Mouse (Mus musculus) cerebellum, adult 8-10 months (tissue): ENCODE measurements around the gene Prkag2.

Source experiments
- DNase-seq: peaks from one replicate; pipeline ENCODE4 v3.0.0; 2022

Prkag2 gene

DNA sequence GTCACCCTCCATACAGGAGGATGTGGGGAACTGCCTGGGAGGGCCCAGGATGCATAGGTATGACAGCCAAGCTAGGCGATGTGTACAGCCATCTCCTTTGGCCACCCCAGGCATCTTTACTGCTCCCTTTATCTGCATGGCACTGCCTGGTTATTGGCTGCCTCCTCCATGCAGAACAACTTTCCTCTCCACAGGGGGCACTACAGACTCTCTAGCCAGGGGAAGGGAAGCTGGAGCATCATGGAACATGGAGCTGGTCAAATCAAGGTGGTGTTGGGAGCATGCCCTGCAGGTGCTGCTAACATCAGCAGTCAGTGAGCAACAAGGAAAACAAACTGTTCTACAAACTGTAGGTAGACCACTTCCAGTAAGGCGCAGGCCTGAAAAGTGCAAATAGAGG is 56.4 kb downstream of the Prkag2 start:
- DNase-seq, result no peak

DNA sequence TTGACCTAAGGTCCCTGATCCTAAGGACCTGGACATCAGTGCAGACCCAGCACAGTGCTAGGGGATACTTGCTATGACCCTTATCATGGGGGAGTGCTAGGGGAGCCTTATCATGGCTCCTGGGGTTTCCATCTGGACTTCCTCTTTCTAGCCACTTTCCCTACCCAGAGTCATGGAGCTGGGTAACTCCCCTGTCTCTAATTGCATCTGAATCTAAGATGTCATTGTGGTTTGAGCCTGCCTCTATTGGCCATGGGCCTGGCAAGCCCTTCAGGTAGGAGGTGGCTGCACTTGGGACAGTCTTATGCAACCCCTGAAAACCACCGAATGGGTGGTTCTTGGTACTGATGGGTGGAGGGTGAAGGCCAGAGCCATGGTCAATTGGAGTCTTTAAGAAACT is 58.5 kb downstream of the Prkag2 start:
- DNase-seq, result no peak

DNA sequence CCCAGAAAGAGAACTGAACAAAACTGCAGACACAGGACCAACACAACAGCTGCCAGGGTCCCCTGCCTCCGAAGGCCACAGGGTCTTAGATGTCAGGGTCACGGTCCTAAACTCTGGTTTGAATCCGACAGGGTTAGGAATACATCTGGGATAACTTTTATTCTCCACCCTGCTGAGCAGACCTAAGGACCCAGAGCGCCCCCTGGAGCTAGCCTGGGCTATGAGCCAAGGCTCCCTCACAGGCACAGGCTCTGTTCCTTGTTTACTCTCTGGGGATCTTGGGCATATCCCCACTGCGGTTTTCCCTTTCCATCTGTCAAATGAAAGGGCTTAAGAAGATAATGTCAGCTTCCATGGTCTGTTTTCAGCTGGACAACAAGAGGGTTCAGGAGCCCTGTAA is 59.1 kb downstream of the Prkag2 start:
- no peak for DNase-seq

DNA sequence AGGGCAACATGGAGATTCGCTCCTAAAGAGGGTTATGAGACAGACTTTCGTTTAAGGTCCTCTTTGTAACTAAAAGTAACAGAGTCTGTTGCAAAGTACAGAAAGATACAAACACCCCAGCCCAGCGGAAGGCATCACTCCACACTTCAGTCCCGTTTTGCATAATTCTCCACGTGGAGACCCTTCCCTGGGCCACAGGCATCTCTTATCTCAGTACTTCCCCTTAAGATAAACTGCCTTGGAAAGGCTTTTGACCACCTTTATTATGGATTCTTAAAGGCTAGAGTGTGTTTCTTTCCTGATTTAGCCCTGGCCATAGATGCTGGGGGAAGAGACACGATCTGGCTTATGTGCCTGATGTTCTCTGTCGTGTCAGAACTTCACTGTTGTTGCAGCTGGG is 59.5 kb downstream of the Prkag2 start:
- DNase-seq, result no peak

DNA sequence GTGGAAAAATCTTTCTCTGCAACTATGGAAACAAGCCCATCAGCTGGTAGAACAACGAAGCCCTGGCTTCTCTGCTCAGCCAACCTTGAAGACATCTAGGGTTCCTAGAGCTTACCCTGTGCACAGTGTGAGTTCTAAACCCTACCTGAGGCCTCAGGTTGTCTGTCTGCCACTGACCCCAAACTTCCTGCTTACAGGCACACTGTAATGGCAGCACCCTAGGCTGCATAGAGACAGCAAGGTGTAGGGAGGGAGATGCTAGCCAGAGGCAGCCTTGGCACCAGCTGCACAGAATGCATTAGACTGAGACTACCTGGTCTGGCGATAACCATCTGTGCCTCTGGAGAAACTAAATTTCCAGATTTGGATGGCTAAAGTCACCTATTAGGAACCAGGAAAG is 61.6 kb downstream of the Prkag2 start:
- no peak for DNase-seq

GRCm38 (mm10) chr5:25035391-25035790 is 65.1 kb downstream of the Prkag2 start:
- DNase-seq, result no peak

- no peak for DNase-seq
Measured at GRCm38 (mm10) chr5:25031456-25031856, 69.0 kb downstream of the Prkag2 start.

GRCm38 (mm10) chr5:25031037-25031436 is 69.4 kb downstream of the Prkag2 start:
- no peak for DNase-seq

DNA sequence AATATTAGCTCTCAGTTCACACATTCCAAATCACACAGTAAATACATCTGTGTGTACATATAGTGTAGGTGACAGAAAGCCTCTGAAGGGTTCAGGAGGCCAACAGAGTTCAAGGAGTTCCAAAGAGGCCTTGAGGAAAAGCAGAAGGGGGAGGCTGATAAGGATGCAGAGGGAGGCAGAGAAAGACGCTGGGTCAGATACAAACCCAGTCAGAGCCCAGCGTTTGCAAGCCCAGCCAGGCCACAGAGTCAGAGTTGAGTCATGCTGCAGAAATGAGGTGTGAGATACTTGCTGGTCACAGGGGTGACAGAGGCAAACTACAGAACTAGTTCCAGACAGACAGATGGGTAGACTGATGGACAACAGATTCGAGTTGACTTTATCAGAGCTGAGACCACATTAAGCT is 70.2 kb downstream of the Prkag2 start:
- no peak for DNase-seq

DNA sequence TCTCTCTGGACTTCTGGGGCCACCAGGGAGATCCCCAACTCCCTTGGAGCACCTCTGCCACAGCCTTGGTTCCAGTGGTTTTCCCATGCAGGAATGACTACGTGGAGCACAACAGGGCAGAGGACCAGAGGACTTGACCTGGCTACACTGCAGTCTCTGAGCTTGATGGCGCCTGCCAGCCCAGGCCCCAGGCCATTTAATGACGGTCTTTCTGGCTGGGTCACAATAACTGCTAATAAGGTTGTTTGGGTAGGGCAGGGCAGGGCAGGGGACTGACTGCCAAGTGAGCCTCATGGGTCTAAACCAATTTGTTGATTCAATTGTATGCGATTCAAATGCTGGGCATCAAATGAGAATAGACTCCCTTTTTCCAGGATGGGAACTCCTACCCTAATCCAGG is 72.8 kb downstream of the Prkag2 start:
- no peak for DNase-seq

DNA sequence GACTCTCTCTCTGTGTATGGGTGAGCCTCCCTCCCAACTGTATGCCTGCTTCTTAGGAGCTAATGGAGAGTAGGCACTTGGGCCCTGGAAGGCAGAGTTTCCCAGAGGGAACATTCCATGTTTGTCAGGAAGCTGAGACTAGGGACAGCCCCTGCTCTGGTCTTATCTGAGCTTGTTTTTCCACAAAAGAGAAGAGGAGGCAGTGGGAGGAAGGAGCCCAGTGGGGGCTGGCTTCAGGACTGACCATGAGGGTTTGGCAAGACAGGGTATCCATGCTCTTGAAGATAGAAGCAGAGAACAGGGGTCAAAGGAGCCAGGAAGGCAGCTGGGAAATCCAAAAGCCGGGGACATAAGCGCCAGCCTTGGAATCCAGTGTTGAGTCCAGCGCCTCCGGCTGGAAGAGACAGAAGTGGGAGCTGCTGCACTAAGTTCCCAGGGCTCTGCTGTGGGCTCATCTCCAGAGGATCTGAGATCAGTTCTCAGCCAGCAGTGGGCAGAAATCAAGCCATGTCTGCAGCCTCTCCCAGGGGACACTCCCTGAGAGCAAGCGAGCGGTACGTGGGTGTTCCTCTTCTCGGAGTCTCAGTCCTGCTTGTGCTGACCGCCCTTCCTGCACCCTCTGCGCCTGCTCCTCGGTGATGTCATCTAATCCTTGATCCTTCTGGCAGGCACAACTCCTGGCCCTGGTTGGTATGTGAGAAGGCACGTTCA is 75.0 kb downstream of the Prkag2 start:
- no peak for DNase-seq

DNA sequence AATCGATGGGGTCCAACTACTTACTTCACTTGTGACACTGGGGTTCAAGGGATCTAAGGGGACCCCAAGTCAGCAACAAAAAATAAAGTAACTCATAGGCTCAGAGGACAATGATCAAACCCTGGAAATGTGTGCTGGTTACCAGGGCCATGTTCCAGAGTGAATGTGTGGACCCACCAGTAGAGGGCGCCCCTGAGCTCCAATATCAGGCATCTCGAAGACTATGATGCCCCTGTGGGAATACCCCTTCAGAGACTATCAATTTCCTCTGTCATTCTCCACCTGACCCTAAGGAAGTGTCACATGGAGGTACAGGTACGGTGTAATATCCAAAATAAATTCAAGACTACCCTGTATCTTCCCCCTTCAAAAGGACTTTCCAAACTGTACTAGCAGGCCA is 77.5 kb downstream of the Prkag2 start:
- DNase-seq, result peak; percentile 59

GRCm38 (mm10) chr5:25019221-25019620 is 81.2 kb downstream of the Prkag2 start:
- DNase-seq, result no peak

DNA sequence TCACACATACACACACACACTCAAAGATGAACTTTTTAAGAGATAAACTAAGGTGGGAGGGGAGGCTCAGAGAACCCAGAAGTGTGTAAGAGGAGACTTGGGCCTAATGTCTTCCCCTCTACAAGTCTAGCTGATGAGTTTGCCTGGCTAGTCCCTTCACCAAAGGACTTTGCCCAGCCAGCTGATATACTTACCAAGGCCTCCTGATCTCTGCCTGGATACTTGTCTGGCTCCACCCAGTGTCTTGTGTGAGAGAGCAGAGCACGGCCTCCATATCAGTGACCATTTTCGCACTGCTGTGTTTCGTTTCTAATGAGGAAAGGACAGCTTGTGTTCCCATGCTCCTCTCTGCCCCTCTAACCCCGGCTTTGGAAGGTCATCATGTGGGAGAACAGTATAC is 88.3 kb downstream of the Prkag2 start:
- DNase-seq, result no peak

- DNase-seq, result peak; percentile 88
Measured at GRCm38 (mm10) chr5:25011019-25011485, 89.4 kb downstream of the Prkag2 start.

GRCm38 (mm10) chr5:25010438-25010892 is 90.0 kb downstream of the Prkag2 start:
- DNase-seq, result peak; percentile 89

GRCm38 (mm10) chr5:25009770-25010169 is 90.7 kb downstream of the Prkag2 start:
- DNase-seq, result no peak

DNA sequence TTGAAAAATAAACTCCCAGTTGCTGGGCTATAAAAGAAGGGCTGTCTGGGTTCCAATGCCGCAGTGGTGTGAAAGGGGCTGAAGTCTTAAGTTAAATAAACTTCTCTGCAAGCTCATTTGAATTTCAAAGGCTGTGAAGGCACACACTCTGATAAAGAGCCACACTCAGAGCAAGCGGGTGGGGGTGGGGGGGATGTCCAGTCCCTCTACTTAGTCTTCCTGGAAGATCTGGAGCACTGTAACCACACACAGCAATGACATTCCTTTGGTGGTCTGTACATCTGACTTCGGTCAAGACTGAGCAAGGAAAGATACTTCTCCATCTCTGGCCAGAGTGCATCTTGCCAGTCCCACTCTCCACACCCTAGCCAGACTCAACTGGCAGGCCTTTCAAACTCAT is 91.5 kb downstream of the Prkag2 start:
- DNase-seq, result no peak

- peak; percentile 79 for DNase-seq
Measured at GRCm38 (mm10) chr5:25006848-25007247, 93.6 kb downstream of the Prkag2 start.

GRCm38 (mm10) chr5:25005532-25006129 is 94.8 kb downstream of the Prkag2 start:
- no peak for DNase-seq

- DNase-seq, result no peak
Measured at GRCm38 (mm10) chr5:25001391-25001794, 99.0 kb downstream of the Prkag2 start.

DNA sequence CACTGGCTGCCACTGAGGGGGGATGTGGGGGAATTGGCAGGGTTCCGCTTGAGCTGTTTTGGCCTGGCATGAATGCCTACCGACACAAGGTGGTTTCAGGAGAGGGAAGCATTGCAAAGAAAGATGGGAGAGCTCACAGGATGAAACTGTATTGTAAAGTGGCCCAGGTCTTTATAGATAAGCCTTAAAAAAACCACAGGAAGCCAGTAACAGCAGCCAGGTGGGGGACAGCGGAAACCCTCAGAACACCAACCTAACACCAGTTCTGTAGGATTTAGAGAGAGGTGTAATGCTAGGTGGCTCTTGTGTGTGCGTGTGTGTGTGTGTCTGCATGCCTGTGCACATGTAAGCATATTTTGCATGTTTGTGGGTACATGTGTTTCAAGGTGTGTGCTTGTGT is 101.1 kb downstream of the Prkag2 start:
- no peak for DNase-seq

DNA sequence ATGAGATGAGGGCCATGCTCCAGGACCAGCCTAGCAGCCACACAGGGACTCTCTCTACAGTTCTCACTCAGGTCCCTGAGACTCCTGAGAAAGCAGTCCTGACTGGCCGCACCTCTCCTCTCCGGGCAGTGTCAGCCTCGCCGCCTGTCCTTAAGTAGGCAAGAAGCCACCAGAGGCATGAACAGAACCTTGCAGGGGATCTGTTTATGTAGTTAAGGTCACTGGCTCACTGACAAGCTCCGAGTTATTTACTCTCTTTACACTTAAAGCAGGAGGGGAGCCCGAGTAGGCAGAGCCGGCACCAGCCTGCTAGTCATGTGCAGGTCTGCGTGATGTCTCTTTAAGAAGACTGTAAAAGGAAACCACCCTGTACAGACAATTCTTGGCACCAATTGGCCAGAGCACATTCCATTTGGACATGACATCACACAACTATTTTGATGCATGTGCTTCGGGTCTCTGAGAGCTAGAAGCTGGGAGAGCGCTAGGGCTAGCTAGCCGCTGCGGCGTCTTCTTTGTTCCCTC is 104.8 kb downstream of the Prkag2 start:
- peak; percentile 62 for DNase-seq

- DNase-seq, result no peak
Measured at GRCm38 (mm10) chr5:24993190-24993589, 107.3 kb downstream of the Prkag2 start.
